Mouse (Mus musculus): ENCODE measurements at regions not wholly inside any gene's neighbourhood (a gene's known extent, or its start where the extent isn't known, plus 50 kb on each side); places are given as distances from the start of the nearest gene placed in this dataset.

DNA sequence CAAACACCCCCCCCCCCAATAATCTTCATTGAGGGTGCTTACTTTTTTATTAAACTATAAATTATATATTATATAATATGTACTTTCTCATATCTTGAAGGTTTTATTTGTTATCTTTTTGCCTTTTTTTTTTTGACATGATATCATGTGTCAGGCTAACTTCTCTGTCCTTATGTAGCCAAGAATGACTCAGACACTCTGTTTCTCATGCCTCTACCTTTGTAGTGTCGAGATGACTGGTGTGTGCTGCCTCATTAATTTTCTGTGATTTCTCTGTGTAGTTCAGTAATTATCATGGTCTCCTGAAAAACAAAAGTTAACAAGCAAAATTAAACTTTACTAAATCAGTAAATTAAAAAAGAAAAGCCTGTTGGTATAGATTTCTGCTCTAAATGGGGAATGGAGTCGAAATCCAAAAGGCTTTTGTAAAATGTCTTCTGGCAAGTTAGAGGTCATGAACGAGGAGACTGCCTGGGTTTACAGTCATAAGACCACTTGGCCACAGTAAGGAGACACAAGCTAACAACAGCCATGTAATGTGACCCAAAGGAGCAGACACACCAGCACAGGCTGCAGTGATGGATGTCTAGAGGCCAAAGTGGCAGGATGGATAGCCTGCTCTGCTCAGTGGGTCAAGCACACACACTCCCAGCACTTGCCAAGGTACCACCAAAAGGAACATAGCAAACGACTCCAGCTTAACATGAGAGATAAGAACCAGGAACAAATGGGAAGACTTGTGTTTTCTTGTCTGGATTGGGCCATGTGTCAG, 53.2 kb upstream of the C1qtnf3 start:
- H3K4me1 ChIP-seq: no peaks in the 10 kb centered on the region
- H3K4me3 ChIP-seq: no peak overlapping the region
- WGBS: 77% methylated on average over 4 of the region's 4 CpGs
- no peaks in the 10 kb centered on the region for H3K36me3 ChIP-seq (replicated peaks)
- no peak overlapping the region for H3K27ac ChIP-seq
- no peak for DNase-seq (ENCODE audit: extremely low spot score, low spot score)
- no peaks in the 10 kb centered on the region for H3K27me3 ChIP-seq (ENCODE audit: poor library complexity, severe bottlenecking)
- no peaks in the 10 kb centered on the region for H3K9me3 ChIP-seq

DNA sequence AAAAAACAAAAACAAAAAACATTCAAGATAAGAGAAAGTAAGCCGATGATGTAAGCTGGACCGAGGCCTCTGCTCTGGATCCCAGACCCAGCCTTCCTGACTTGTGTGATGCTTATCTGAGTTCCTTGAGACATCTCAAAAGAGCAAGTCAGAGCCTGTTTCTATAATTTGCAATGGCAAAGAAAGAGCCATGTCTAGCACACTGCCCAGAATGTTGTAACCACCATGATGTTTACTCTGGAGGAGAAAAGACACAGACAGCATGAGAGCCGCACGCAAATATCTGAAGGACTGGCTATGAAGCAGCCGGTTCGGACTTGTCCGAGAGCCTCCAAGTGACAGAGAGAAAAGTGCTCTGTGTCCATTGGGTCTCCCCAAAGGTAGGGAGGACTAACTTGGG, 52.2 kb upstream of the C1qtnf3 start:
- Histone ChIP-seq H3K9me3 (no peaks in the 10 kb centered on the region), H3K27me3 (ENCODE audit: poor library complexity, severe bottlenecking) (no peaks in the 10 kb centered on the region), H3K4me3 (no peak overlapping the region), H3K4me1 (no peaks in the 10 kb centered on the region), H3K27ac (no peak overlapping the region), H3K36me3 (replicated peaks) (no peaks in the 10 kb centered on the region)
- 93% methylated on average over 7 of the region's 7 CpGs for WGBS
- DNase-seq (ENCODE audit: extremely low spot score, low spot score): no peak

DNA sequence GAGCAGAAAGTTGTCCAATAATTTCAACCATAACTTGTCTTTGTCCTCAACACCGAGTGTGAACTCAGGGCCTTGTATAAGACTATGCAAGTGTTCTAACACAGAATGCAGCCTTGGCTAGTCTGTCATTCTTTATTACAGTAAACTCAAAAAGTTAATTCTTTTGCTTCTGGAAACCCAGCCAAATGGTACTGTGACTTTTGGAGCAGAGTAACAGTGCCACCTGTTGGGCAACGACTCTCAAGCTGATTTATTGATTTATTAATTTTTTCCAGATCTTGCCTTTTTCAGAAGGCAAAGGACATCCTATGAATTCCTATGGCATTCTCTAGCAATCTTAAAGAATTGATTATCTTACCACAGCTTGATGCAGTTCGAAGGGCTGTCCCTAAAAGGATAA, 51.1 kb upstream of the C1qtnf3 start:
- no peak overlapping the region for H3K4me3 ChIP-seq
- no peaks in the 10 kb centered on the region for H3K27me3 ChIP-seq (ENCODE audit: poor library complexity, severe bottlenecking)
- H3K9me3 ChIP-seq: no peaks in the 10 kb centered on the region
- no peaks in the 10 kb centered on the region for H3K36me3 ChIP-seq (replicated peaks)
- WGBS: 65% methylated on average over 3 of the region's 3 CpGs
- no peak for DNase-seq (ENCODE audit: extremely low spot score, low spot score)
- H3K27ac ChIP-seq: no peak overlapping the region
- no peaks in the 10 kb centered on the region for H3K4me1 ChIP-seq

DNA sequence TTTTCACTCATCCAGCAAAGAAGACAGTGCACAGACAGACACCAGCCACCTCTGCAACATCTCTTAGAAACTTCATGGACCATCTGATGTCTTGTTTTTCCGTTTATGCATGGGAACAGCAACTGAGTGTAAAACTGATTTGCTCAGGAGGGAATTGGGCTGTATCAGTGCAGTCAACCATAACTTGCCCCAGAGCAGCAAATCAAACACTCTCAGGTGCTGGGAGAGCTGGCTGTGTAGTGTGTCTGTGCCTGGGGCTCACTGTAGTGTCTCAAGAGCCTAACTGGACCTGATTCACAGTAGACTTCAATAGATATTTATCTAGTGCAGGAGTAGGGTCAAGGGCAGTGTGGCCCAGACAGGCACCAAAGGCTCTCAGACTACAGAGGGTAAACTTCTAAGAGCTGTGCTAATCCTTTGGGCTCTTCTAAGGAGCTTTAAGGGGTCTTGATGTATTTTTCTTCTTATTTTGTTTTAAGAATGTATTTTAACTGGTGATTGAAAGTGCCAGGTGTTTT, 50.3 kb upstream of the C1qtnf3 start:
- H3K36me3 ChIP-seq (replicated peaks): no peaks in the 10 kb centered on the region
- no peak overlapping the region for H3K4me3 ChIP-seq
- no peaks in the 10 kb centered on the region for H3K9me3 ChIP-seq
- 74% methylated on average over 1 of the region's 1 CpGs for WGBS
- no peaks in the 10 kb centered on the region for H3K27me3 ChIP-seq (ENCODE audit: poor library complexity, severe bottlenecking)
- no peak overlapping the region for H3K27ac ChIP-seq
- no peak for DNase-seq (ENCODE audit: extremely low spot score, low spot score)
- H3K4me1 ChIP-seq: no peaks in the 10 kb centered on the region

Measured in forebrain, embryonic 10.5 days (tissue).